Mouse (Mus musculus): ENCODE results near the gene Nmrk2.
A peak's percentile ranks its signal among the peaks of the same experiment; 100 is the strongest.

DNA sequence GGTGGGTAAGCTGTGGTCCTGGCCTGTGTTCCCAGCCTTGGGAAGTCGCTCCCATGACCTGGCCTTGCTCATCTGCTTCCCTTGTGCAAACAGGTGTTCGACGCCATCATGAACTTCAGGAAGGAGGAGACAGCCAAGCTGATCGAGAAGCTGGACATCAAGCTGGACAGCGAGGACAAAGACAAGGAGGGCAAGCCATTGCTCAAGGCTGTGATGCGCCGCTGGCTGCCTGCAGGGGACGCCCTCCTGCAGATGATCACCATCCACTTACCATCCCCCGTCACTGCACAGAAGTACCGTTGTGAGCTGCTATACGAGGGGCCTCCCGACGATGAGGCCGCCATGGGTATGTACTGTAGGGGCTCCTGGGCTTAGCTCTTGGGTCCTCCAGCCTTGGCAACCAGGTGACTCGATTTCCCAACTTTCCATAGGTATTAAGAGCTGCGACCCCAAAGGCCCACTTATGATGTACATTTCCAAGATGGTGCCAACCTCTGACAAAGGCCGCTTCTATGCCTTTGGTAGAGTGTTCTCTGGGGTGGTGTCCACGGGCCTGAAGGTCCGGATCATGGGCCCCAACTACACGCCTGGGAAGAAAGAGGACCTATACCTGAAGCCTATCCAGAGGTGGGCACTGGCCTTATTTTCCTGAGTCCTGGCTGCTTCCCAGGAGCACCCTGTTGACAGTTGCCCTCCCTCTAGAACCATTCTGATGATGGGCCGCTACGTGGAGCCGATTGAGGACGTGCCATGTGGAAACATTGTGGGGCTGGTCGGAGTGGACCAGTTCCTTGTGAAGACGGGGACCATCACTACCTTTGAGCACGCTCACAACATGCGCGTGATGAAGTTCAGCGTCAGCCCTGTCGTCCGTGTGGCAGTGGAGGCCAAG is 22.2 kb downstream of the Nmrk2 start:
- TF ChIP-seq CTCF (IDR thresholded peaks at IDR 0.05; ENCODE audit: insufficient read depth, low read length), result no peak
- TF ChIP-seq POLR2A (IDR thresholded peaks at IDR 0.05; ENCODE audit: borderline replicate concordance, extremely low read depth, low read depth, low read length), result 0 out of 2 replicates have a peak, but pooled peaks have one; percentile 13

All from lung, adult 2 months (tissue).